Mouse (Mus musculus) ES-Bruce4 (cell line): ENCODE measurements at regions not wholly inside any gene's neighbourhood (a gene's known extent, or its start where the extent isn't known, plus 50 kb on each side); places are given as distances from the start of the nearest gene placed in this dataset.

Experiments used
- CTCF ChIP-seq: IDR thresholded peaks from one replicate; pipeline ENCODE4 v1.8.1; 2011; ENCODE audit warnings: low read depth, low read length
- EP300 ChIP-seq: IDR thresholded peaks from 2 replicates; pipeline ENCODE4 v1.6.1; 2011; ENCODE audit warnings: low read depth, low read length; ENCODE audit not compliant: insufficient read depth
- POLR2A ChIP-seq: IDR thresholded peaks from one replicate; pipeline ENCODE4 v1.8.1; 2011; ENCODE audit warnings: low read length; ENCODE audit not compliant: insufficient read depth

- TF ChIP-seq CTCF = no peak
- TF ChIP-seq EP300 = no peak
- no peak for TF ChIP-seq POLR2A
Observed at GRCm38 (mm10) chr7:134497870-134498269, 112.4 kb upstream of the D7Ertd443e start.
